Mouse (Mus musculus) lung, postnatal 25 days (tissue): ENCODE measurements around the gene Kcnq1.
A peak's percentile ranks its signal among the peaks of the same experiment; 100 is the strongest.

ENCODE experiments used
- DNase-seq: peaks from one replicate; pipeline ENCODE4 v3.0.0; 2022; ENCODE audit warnings: low spot score

Kcnq1 gene

GRCm38 (mm10) chr7:143364969-143365839 is 259.0 kb downstream of the Kcnq1 start:
- no peak for DNase-seq

DNA sequence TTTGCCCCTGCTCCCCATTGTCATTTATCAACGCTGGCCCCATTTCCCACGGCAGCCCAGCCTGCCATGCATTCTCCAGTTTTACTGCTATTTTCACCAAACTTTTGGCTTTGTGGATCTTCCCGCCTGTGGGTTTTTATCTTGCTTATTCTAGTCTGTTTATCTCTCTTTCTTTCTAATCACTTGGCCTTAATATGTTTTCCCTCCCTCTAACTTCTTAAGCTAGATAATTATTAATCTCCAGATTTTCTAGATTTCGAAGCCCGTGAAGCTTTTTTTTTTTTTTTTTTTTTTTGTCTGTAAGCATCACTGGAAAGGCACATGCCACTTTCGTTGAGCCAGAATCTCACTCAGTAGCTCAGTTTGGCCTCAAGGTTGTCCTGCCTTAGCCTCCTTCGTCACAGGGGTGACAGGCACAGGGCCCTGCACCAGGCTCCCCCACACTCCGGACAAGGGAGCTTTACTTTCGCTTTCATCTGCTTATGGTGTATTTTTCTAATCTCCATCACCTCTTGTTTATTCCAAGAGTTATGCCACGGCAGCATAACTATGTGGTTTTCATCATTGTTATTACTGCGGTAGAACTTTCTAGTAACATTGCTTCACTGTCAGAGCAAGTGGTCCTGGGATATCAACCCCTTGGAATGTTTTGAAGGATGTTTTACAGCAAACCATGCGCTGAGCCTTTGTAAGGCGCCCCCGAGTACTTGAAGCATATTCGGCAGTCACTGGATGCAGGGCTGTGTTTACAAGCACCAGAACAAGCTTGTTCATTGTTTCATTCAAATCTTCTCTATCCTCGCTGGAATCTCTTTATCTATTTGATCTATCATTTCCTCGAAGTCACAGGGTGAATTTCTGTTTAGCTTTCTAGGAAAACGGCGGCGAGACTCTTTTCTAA is 261.5 kb downstream of the Kcnq1 start:
- peak; percentile 44 for DNase-seq

- DNase-seq: no peak
These were observed 262.1 kb downstream of the Kcnq1 start for GRCm38 (mm10) chr7:143368267-143368643.

DNA sequence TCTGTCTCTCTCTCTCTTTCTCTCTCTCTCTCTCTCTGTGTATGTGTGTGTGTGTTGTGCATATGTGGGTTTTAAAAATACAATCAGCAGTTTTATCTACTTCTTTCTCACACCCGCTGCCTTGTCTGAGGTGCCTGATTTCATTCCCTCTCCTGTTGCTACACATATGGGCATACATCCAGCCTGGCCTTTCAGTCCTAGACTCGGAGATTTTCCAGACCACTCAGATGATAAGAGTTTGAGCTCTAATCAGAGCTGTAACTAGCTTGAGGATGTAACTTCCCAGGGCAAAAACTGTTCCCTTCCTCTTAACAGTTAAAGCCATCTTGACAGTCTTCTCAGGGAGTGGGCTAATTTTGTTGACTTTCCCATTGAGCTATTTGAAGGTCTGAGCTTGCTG is 265.2 kb downstream of the Kcnq1 start:
- no peak for DNase-seq

DNA sequence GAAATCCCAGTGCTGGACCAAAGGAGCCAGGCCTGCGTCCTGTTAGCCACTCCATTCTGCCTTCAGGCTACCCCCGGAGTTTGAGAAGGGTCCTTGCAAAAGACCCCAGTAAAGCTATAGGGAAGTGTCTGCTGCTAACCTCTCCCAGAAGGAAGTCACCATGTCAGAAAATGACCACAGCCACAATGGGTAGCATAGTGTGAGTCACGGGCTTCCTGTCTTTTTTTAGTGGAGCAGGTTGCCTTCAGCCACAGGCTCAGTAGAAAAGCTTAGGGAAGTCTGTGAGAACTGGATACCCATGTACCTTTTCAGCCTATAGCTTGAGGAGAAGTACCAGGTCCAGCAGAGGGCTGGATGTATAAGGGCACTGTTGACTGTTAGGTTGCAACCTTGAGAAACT is 267.1 kb downstream of the Kcnq1 start:
- DNase-seq: no peak

GRCm38 (mm10) chr7:143375945-143376344 is 269.8 kb downstream of the Kcnq1 start:
- no peak for DNase-seq

GRCm38 (mm10) chr7:143380466-143381073 is 274.4 kb downstream of the Kcnq1 start:
- no peak for DNase-seq

- DNase-seq: no peak
These were observed 280.5 kb downstream of the Kcnq1 start for GRCm38 (mm10) chr7:143386632-143387031.

- DNase-seq: peak; percentile 65
These were observed 282.9 kb downstream of the Kcnq1 start for GRCm38 (mm10) chr7:143388783-143389695.

GRCm38 (mm10) chr7:143389860-143390259 is 283.7 kb downstream of the Kcnq1 start:
- DNase-seq: no peak

- peak; percentile 41 for DNase-seq
These were observed 284.3 kb downstream of the Kcnq1 start for GRCm38 (mm10) chr7:143390277-143390948.

- peak; percentile 47 for DNase-seq
These were observed 289.0 kb downstream of the Kcnq1 start for GRCm38 (mm10) chr7:143395113-143395563.

DNA sequence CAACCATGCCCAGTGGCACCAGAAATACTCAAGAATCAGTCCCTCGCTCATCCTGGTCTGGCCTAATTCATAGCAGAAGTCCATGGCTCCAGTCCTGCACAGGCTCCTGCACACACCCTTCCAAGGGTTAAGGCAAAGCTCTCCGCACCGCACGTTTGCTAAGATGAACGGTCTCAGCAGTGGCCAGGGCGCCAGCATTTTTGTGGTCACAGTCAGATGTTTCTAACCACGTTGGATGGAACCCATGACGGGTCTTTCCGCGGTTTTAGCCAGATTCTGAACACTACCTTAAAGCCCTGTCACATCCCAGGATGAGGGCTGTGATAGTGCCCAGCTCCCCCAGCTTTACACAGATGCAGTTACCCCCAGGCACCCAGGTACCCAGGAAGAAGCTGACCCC is 293.6 kb downstream of the Kcnq1 start:
- no peak for DNase-seq

DNA sequence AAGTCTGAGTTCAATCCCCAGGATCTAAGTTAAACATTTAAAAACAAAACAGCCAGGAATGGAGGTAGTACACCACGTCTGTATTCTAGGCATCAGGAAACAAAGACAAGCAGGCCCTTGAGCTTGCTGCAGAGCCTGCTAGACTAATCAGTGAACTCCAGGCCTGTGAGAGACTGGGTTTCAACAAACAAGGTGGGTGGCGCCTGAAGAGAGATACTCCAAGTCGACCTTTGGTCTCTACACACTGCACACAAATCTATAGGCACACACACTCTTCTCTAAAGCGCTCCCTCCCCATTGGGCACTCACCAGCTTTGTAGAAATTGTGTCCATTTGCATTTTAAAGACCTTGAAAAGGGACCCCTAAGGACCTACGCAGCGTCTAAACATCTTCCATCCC is 294.4 kb downstream of the Kcnq1 start:
- no peak for DNase-seq

GRCm38 (mm10) chr7:143401429-143402016 is 295.4 kb downstream of the Kcnq1 start:
- no peak for DNase-seq

GRCm38 (mm10) chr7:143404296-143404695 is 298.1 kb downstream of the Kcnq1 start:
- no peak for DNase-seq

DNA sequence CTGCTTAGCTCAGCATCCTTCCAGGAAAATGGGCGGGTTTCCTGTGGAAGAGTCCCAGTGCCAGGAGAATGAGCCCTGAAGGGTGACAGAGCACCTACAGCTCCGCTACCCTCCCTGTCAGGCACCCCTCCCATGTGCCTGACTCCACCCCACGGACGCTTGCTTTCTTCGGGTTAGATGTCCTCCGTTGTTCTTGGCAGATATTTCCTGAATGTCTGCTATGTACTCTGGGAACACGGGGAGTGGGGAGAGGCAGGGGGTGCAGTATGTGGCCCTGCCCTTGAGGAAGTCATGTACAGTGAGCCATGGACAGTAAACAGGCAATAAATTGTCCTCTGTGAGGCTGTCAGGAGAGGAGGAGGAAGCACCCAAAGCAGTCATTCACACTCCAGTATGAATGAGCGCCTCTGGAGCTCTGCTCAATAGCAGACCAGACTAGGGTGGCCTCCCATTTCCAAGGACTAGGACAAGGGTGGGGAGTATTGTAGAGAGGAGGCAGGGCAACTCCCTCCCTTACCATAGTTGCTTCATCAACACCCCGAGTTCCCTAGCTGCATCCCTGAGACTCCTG is 301.9 kb downstream of the Kcnq1 start:
- DNase-seq: peak; percentile 58

DNA sequence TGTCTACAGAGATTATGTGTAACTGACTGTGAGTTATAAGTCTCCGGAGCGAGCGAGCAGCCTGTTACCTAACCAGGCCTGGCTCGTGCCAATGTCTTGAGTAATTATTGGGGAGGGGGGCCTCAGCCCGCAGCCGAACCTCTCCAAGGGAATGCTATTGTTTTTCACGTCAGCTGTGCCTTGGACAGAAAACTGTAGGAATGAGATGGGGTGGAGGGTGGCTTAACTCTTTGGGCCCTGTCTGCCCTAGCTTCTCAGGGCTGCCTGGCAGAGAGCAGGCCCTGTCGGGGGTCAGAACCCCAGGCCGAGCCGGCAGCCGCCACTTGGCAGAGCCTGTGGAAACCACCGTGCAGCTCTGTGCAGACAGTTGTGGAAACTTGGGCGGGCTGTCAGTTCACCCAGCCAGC is 302.5 kb downstream of the Kcnq1 start:
- peak; percentile 63 for DNase-seq

- DNase-seq: no peak
These were observed 306.4 kb downstream of the Kcnq1 start for GRCm38 (mm10) chr7:143412606-143413005.

GRCm38 (mm10) chr7:143415070-143415469 is 308.9 kb downstream of the Kcnq1 start:
- DNase-seq: no peak
